Mouse (Mus musculus) forelimb bud, embryonic 11.5 days (tissue): ENCODE results near the gene Rtl10.
A peak's percentile ranks its signal among the peaks of the same experiment; 100 is the strongest.

ENCODE experiments used
- DNase-seq: peaks from one replicate; pipeline ENCODE4 v3.0.0-alpha.2; 2012; ENCODE audit warnings: low read depth, low spot score

Gene Rtl10

GRCm38 (mm10) chr16:18498558-18498990, at the start of gene Rtl10, which contains the start of gene Gnb1l:
TSS of gene Rtl10 (plus strand) at chr16:18498901.
TSS of gene Gnb1l (plus strand) at chr16:18498713.
- peak; percentile 96 for DNase-seq

- no peak for DNase-seq
Measured at GRCm38 (mm10) chr16:18449005-18449404, 49.7 kb upstream of the Rtl10 start.

GRCm38 (mm10) chr16:18451486-18452181, 47.1 kb upstream of the Rtl10 start:
- DNase-seq, result no peak

- DNase-seq, result no peak
Measured at GRCm38 (mm10) chr16:18452361-18452862, 46.3 kb upstream of the Rtl10 start.

- no peak for DNase-seq
Measured at GRCm38 (mm10) chr16:18453846-18454245, 44.9 kb upstream of the Rtl10 start.

GRCm38 (mm10) chr16:18455407-18455806, 43.3 kb upstream of the Rtl10 start:
- DNase-seq, result no peak

- DNase-seq, result no peak
Measured at GRCm38 (mm10) chr16:18458661-18459060, 40.0 kb upstream of the Rtl10 start.

GRCm38 (mm10) chr16:18459335-18459954, 39.3 kb upstream of the Rtl10 start:
- no peak for DNase-seq

GRCm38 (mm10) chr16:18459955-18460370, 38.7 kb upstream of the Rtl10 start:
- no peak for DNase-seq

- no peak for DNase-seq
Measured at GRCm38 (mm10) chr16:18460826-18461225, 37.9 kb upstream of the Rtl10 start.

- no peak for DNase-seq
Measured at GRCm38 (mm10) chr16:18462031-18462430, 36.7 kb upstream of the Rtl10 start.

GRCm38 (mm10) chr16:18462598-18462997, 36.1 kb upstream of the Rtl10 start:
- DNase-seq, result no peak

GRCm38 (mm10) chr16:18464271-18464670, 34.4 kb upstream of the Rtl10 start:
- no peak for DNase-seq

GRCm38 (mm10) chr16:18470829-18471228, 27.9 kb upstream of the Rtl10 start:
- DNase-seq, result no peak

- no peak for DNase-seq
Measured at GRCm38 (mm10) chr16:18471381-18471955, 27.2 kb upstream of the Rtl10 start.

- no peak for DNase-seq
Measured at GRCm38 (mm10) chr16:18471976-18472375, 26.7 kb upstream of the Rtl10 start.

GRCm38 (mm10) chr16:18472416-18472815, 26.3 kb upstream of the Rtl10 start:
- no peak for DNase-seq

GRCm38 (mm10) chr16:18472976-18473375, 25.7 kb upstream of the Rtl10 start:
- DNase-seq, result no peak

GRCm38 (mm10) chr16:18474021-18474420, 24.7 kb upstream of the Rtl10 start:
- no peak for DNase-seq

GRCm38 (mm10) chr16:18477996-18478395, 20.7 kb upstream of the Rtl10 start:
- no peak for DNase-seq

- no peak for DNase-seq
Measured at GRCm38 (mm10) chr16:18479667-18480066, 19.0 kb upstream of the Rtl10 start.

- no peak for DNase-seq
Measured at GRCm38 (mm10) chr16:18480933-18481485, 17.7 kb upstream of the Rtl10 start.
